Mouse (Mus musculus): ENCODE measurements around the gene Rangrf. TPM values are rescaled to one million over a fixed set of nuclear protein-coding genes. Genes with fewer than 3 reads are reported as not detected.
"Not testable (repeated sequence)": the region's sequence is repeated elsewhere in the genome, so short reads cannot be mapped to it uniquely, and the experiment has no call there.

Rangrf gene
- total RNA-seq (2015) (10.2 and 13.1 TPM in 2 replicates), total RNA-seq (2017) (4.7 and 6.8 TPM in 2 replicates)

- ATAC-seq (ENCODE audit: poor library complexity, severe bottlenecking), result no peak
These were observed at the start of gene Rangrf for GRCm38 (mm10) chr11:68975085-68975484. Gene Rangrf, minus strand, starts transcription at chr11:68975185.

- no peak for ATAC-seq (ENCODE audit: poor library complexity, severe bottlenecking)
These were observed 45.7 kb upstream of the Rangrf start for GRCm38 (mm10) chr11:69020691-69021090.

- no peak for ATAC-seq (ENCODE audit: poor library complexity, severe bottlenecking)
These were observed 41.8 kb upstream of the Rangrf start for GRCm38 (mm10) chr11:69016755-69017154.

DNA sequence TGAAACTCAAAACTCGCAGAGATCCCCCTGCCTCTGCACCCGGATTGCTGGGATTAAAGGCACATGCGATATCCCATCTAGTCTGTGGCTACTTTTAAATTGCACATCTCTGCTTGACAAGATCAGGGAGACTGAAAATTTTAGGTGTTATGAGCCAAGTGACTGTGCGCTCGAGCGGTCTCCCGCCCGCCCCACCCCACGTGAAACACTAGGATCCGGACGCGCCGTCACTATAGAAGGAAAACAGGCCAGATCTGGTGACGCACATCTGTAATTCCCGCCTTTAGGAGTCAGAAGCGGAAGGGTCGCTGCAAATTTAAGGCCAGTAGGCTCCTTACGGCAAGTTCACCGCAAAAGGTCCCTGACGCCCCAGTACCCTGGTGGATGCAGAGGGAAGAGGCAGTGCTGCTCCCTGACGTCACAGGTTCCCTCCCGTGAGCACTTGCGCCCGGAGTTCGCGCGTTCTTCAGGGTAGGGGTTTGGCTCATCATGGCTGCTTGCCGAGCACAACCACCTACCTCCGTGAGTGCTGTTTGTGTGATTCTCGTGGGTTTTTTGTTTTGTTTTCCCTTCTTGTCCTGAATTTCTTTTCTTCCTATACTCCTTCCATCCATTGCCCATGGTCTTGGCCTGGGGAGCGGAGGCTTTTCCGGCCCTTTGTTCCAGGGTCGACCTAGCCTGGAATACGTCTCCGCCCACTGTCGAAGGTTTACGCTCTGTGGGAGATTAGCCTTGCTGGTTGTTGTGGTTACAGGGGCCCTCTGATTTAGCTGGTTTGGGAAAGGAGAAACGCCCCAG, 40.9 kb upstream of the Rangrf start, which contains the start of gene Ctc1:
TSS of gene Ctc1 (plus strand) at position 268 of the 798 bp plus-strand sequence.
- ATAC-seq (ENCODE audit: poor library complexity, severe bottlenecking), result peak; percentile 98

GRCm38 (mm10) chr11:69012071-69012601, 37.2 kb upstream of the Rangrf start:
- ATAC-seq (ENCODE audit: poor library complexity, severe bottlenecking), result peak; percentile 69

DNA sequence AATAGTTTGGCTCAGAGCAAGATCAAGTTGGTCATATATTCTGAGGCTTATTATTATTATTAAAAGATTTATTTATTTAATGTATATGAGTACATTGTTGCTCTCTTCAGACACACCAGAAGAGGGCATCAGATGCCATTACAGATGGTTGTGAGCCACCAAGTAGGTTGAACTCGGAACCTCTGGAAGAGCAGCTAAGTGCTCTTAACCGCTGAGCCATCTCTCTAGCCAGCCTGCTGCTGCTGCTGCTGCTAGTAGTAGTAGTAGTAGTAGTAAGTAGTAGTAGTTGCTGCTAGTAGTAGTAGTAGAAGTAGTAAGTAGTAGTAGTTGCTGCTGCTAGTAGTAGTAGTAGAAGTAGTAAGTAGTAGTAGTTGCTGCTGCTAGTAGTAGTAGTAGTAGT, 36.5 kb upstream of the Rangrf start:
- ATAC-seq (ENCODE audit: poor library complexity, severe bottlenecking), result not testable (repeated sequence)

GRCm38 (mm10) chr11:69010400-69011323, 35.7 kb upstream of the Rangrf start:
- ATAC-seq (ENCODE audit: poor library complexity, severe bottlenecking), result no peak

DNA sequence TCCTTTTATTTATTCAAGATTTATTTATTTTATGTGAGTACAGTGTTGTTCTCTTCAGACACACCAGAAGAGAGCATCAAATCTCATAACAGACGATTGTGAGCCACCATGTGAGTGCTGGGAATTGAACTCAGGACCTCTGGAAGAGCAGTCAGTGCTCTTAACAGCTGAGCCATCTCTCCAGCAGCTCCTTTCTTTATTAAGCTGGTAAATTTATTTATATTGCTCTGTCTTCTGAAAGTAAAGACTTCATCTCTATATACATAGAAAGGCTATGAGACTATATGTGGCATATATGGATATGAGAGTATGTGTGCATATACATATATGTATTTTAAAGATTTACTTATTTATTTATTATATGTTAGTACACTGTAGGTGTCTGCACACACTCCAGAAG, 34.5 kb upstream of the Rangrf start:
- ATAC-seq (ENCODE audit: poor library complexity, severe bottlenecking), result no peak

- peak; percentile 91 for ATAC-seq (ENCODE audit: poor library complexity, severe bottlenecking)
These were observed 33.5 kb upstream of the Rangrf start, which contains the start of gene Pfas for GRCm38 (mm10) chr11:69008182-69009121. Gene Pfas, minus strand, starts transcription at chr11:69008460.

- ATAC-seq (ENCODE audit: poor library complexity, severe bottlenecking), result not testable (repeated sequence)
These were observed 31.6 kb upstream of the Rangrf start for GRCm38 (mm10) chr11:69006575-69006974.

DNA sequence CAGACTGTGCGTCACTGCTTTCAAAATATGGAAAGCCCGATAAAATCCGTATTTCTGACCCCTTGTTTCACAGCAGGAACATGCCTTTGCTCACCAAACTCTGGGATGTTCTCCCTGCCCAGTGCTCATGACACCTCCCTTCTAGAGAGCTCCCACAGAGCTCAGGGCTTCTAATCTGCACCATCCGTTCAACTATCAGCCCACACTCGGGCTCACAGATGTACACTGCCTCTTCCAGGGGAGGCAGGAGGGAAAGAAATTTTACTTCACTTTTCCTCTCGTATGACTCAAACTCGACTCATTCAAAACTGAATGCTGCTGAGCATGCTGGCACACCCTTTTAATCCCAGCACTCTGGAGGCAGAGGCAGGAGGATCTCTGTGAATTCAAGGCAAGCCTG, 30.2 kb upstream of the Rangrf start:
- no peak for ATAC-seq (ENCODE audit: poor library complexity, severe bottlenecking)

- ATAC-seq (ENCODE audit: poor library complexity, severe bottlenecking), result no peak
These were observed 28.6 kb upstream of the Rangrf start for GRCm38 (mm10) chr11:69003592-69003991.

DNA sequence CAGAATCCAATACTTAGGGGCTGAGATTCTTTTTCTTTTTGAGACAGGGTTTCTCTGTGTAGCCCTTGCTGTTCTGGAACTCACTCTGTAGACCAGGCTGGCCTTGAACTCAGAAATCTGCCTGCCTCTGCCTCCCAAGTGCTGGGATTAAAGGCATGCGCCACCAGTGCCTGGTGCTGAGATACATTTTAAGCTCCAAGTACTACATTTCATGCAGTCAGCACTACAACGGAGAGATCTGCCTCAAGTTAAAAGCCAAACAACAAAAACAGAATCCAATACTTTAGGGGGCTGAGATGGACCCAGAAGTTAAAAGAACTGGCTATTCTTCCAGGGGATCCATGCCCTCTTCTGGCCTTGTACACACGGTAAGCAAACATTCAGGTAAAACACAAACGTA, 27.8 kb upstream of the Rangrf start:
- ATAC-seq (ENCODE audit: poor library complexity, severe bottlenecking), result not testable (repeated sequence)

DNA sequence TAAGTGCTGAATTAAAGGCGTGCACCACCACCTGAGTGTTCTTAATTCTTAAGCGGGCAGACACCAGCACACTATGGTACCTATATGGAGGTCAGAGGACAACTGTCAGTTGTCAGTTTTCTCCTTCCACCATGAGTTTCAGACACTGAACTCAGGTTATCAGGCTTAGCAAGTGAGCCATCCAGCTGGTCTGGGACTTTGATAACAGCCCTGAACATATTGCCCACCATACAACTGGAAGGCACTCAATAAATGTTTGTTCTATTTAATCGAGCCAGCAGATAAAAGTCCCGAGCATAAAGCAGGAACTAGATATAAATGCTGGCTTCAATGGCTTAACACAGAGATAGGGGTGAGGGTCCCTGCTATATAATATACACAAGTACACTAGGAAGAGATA, 22.1 kb upstream of the Rangrf start:
- ATAC-seq (ENCODE audit: poor library complexity, severe bottlenecking), result no peak

GRCm38 (mm10) chr11:68994377-68994776, 19.4 kb upstream of the Rangrf start:
- no peak for ATAC-seq (ENCODE audit: poor library complexity, severe bottlenecking)

GRCm38 (mm10) chr11:68993122-68993521, 18.1 kb upstream of the Rangrf start:
- ATAC-seq (ENCODE audit: poor library complexity, severe bottlenecking), result no peak

GRCm38 (mm10) chr11:68988341-68988740, 13.4 kb upstream of the Rangrf start:
- ATAC-seq (ENCODE audit: poor library complexity, severe bottlenecking), result no peak

DNA sequence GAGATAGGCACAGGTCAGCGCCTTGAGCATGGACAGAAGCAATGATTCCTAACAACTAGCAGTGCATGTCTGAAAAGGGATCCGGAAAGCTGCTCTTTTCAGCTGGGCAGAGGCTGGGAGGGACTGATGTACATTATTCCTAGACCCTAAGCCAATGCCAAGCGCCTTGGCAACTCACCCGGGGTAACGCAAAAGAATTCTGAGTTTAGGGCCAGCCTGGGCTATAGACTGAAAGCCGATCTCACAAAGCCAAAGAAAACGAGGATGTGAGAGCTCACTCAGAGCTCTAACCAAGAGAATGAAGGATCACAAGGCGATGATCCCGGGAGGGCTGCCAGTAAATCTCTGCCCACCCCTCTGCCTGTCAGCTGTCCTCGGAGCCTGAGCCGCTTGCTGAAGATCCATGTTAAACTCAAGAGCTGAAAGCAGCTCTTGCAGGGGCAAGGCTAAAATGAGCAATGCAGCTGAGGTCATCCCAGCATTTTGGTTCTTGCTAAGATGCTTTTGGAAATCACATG, 12.4 kb upstream of the Rangrf start:
- ATAC-seq (ENCODE audit: poor library complexity, severe bottlenecking), result no peak

GRCm38 (mm10) chr11:68982639-68983369, 7.8 kb upstream of the Rangrf start:
- peak; percentile 74 for ATAC-seq (ENCODE audit: poor library complexity, severe bottlenecking)

Data from megakaryocyte, adult 5-6 weeks (primary cell).